Mouse (Mus musculus) brain, embryonic 14.5 days (tissue): Measurements from ENCODE around the gene Pabpc6. TPM values are rescaled to one million over a fixed set of nuclear protein-coding genes. Genes with fewer than 3 reads are reported as not detected.

Source experiments
- DNase-seq: peaks from one replicate; pipeline ENCODE4 v3.0.0-alpha.2; 2011; ENCODE audit warnings: low read depth
- CTCF ChIP-seq: fragments of 200-500 bp; IDR thresholded peaks from 2 replicates; pipeline ENCODE4 v1.5.1; 2012; ENCODE audit warnings: inconsistent platforms, mild to moderate bottlenecking, moderate library complexity, borderline replicate concordance; ENCODE audit not compliant: insufficient read depth, insufficient read length; ENCODE audit errors: extremely low read depth
- POLR2A ChIP-seq: fragments of 200-500 bp; IDR thresholded peaks from 2 replicates; pipeline ENCODE4 v1.6.1; 2012; ENCODE audit warnings: mild to moderate bottlenecking, inconsistent platforms, borderline replicate concordance; ENCODE audit not compliant: poor library complexity, insufficient read depth, insufficient read length, severe bottlenecking; ENCODE audit errors: extremely low read depth
- polyA plus RNA-seq: library from polyadenylated mRNA; depleted of rRNA; stranded (reverse); fragments of >200 nt; gene quantifications from 2 replicates; pipeline ENCODE4 v1.2.3, GENCODE M21; 2012; rRNA removed

Gene Pabpc6
- polyA plus RNA-seq, 1 experiment = not detected

- DNase-seq = peak; percentile 40
- no peak for TF ChIP-seq POLR2A
- no peak for TF ChIP-seq CTCF
Observed at GRCm38 (mm10) chr17:9647644-9648043, 21.9 kb downstream of the Pabpc6 start.

DNA sequence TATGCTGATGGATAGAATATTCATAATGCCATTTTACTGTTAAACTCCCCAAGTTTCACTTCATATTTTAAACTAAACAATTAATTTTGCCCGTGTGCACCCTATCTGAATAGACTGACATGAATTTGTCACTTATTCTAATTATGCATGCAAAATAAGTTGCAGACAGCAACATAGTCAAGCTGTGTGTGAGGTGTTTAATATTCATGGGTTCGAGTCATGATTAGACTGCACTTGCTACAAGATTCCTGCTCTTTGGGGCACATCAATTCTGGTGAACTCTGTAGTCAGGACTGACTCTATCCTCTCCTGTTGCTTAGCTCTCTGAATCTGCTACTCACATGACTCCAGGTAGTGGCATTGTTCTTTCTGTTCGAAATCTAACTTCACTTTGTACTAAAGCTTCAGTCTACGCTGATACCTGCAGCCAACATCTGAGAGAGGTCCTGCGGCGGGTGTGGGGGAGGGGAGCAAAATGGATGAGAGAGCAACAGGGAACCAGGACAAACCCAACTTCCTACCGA lies 25.8 kb downstream of the Pabpc6 start:
- DNase-seq = peak; percentile 66
- TF ChIP-seq CTCF (no peak), POLR2A (no peak)

DNA sequence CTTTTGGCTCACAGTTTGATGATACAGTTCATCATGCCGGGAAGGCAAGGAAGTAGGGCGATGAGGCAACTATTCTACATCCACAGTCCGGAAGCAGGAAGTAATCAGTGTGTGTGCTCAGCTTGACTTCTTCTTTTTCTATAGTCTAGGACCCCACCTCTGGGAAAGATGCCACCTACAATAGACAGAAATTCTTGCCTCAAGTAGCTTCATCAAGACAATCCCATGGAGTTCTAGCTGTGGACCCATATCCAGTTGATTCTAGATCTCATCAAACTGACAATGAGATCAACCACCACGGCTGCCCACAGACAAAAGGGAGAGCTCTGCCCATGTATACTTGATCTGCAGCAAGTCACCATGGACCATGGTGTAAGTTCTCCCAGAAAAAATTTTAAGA lies 32.5 kb downstream of the Pabpc6 start:
- TF ChIP-seq POLR2A (no peak), CTCF (no peak)
- no peak for DNase-seq

GRCm38 (mm10) chr17:9632579-9633252 lies 36.8 kb downstream of the Pabpc6 start:
- peak; percentile 57 for DNase-seq
- TF ChIP-seq POLR2A (no peak), CTCF (no peak)

- DNase-seq = peak; percentile 77
Observed at GRCm38 (mm10) chr17:9632140-9632539, 37.4 kb downstream of the Pabpc6 start.

DNA sequence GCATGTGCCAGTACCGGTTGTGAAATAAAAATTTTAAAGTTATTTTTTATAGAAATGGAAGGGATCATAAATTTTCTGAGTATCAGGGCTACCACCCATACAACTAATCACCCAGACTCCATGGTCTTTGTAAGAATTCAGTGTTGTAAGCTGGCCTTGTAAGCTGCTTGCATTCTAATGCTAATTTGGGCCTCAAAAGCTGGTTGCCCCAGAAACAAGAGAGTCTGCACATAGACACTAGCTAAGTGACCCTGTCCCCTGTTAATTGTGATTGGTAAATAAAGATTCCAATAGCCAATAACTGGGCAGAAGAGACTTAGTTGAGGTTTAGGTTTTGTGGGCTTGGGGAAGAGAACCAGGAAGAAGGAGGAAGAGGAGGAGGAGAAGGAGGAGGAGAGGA lies 38.4 kb downstream of the Pabpc6 start:
- no peak for TF ChIP-seq POLR2A
- DNase-seq = peak; percentile 80

More at GRCm38 (mm10) chr17:9632140-9632539, 37.4 kb downstream of the Pabpc6 start:
- no peak for TF ChIP-seq POLR2A

DNA sequence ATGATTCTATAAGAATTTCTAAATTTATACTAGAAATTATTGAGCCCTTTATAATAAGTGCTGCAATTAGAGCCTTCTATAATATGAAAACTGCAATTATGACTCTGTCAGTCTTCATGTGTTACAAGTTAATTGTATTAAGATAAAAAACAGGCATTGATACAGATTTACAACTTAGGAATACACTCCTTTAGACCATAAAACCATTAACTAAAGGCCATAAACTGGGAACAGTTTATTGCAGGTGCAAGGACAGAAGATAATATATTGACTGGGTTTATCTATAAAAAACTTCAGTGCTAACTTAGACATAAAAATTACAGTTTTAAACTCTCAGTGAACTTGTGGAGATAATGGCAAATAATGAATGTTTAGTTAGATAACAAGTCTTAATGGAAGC lies 42.5 kb downstream of the Pabpc6 start:
- TF ChIP-seq POLR2A (no peak), CTCF (no peak)

More for the DNA sequence above, 42.5 kb downstream of the Pabpc6 start:
- no peak for DNase-seq

Other genes starting within 250 kb of the Pabpc6 start
- gene Gm17728, start 247.7 kb downstream of the Pabpc6 start, polyA plus RNA-seq = not detected in 2 replicates